Mouse (Mus musculus): ENCODE measurements around the gene Cd82. TPM values are rescaled to one million over a fixed set of nuclear protein-coding genes. Genes with fewer than 3 reads are reported as not detected.

Gene Cd82
- polyA plus RNA-seq, 1 experiment from 2014 or later = 6.2 TPM

DNA sequence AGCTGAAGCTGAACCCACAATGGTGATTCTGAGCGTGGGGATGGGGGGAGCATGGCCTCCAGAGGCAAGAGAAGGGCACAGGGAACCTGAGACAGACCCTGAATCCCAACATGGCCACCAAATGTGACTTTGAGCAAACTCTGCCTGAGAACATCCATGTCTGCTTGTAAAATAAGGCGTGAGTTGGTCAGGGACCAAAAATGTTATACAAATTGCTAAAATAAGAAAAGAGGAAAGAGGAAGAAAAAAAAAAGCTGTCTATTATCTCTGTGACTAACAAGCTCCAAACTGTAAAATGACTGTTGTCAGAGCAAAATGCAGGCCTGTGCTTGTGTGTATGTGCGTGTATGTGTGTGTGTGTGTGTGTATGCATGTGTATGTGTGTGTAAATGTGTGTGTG lies 30.6 kb upstream of the Cd82 start:
- Histone ChIP-seq H3K27ac (ENCODE audit: low read depth, low read length) (no peak overlapping the region), H3K4me2 (replicated peaks; ENCODE audit: low read depth, low read length) (no peak overlapping the region), H3K4me1 (replicated peaks; ENCODE audit: control insufficient read depth, insufficient read depth, low read length) (peaks cover 2% of the 10 kb centered on the region; the same call in 1 of the 2 replicates), H3K27me3 (ENCODE audit: control insufficient read depth, insufficient read depth, low read length) (no peaks in the 10 kb centered on the region), H3K9ac (ENCODE audit: low read depth, low read length) (no peak overlapping the region), H3K36me3 (ENCODE audit: control insufficient read depth, insufficient read depth, low read length) (no peaks in the 10 kb centered on the region), H3K9me3 (ENCODE audit: control insufficient read depth, low read length) (no peaks in the 10 kb centered on the region), H3K4me3 (ENCODE audit: low read depth, low read length) (no peak overlapping the region)
- whole genome bisulfite sequencing = 76% methylated on average over 3 of the region's 3 CpGs
- DNase-seq (ENCODE audit: low spot score) (no peak), ATAC-seq (ENCODE audit: low FRiP score) (no peak)

DNA sequence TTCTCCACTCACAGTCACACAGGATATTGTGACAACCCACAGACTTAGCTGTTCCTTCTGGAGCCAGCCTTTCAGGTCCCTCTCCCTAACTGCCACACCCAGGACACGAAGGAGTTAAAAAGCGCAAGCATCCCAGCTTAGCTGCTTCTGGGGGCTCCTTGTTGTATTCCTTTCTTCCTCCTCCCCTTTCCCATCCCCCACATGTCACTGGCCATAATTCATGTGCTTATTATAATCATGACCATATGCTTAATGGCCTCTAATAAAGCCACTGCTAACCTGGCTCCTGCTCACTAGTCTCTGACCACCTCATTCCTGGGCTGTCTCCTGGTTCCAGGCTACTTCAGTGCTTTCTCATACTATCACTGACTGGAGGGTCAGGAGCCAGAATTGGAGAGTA lies 27.6 kb upstream of the Cd82 start:
- 81% methylated on average over 2 of the region's 2 CpGs for WGBS
- H3K27ac ChIP-seq (ENCODE audit: low read depth, low read length) = no peak overlapping the region

DNA sequence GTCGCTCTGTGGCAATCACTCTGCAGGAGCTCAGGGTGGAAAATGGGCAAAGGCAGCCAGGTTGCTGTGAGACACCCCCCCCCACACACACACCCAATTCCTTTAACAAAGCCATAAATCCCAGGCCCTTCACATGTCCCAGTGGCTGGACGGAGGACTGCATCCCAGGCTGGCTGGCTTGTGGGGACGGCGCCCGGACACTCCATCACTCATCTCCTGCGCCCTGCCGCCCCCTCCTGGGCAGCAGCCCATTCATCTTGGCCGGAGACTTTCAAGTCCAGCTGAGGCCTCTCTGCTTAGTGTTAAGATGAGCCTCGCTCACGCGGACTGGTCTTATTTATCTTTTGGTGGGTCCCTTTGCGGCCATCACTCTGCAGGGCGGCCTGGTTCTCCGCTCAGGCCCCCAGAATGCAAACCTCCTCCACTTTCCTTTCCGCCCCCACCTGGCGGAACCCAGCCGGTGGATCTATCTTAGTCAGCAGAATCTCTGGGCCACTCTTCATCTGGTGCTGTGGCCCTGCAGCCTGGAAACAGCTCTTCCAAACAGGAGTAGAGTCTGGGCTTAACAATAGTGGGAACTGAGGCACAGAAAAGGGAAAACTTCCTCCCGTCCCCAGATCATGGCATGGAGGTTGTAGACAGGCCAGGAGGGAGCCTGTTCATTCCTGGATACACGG lies 26.1 kb upstream of the Cd82 start:
- no peak overlapping the region for H3K4me3 ChIP-seq (ENCODE audit: low read depth, low read length)
- no peaks in the 10 kb centered on the region for H3K36me3 ChIP-seq (ENCODE audit: control insufficient read depth, insufficient read depth, low read length)
- WGBS = 28% methylated on average over 19 of the region's 19 CpGs
- ATAC-seq (ENCODE audit: low FRiP score) (peak; percentile 75), DNase-seq (ENCODE audit: low spot score) (peak; percentile 68)
- no peak overlapping the region for H3K4me2 ChIP-seq (replicated peaks; ENCODE audit: low read depth, low read length)
- no peak overlapping the region for H3K27ac ChIP-seq (ENCODE audit: low read depth, low read length)
- H3K27me3 ChIP-seq (ENCODE audit: control insufficient read depth, insufficient read depth, low read length) = no peaks in the 10 kb centered on the region
- H3K9ac ChIP-seq (ENCODE audit: low read depth, low read length) = no peak overlapping the region
- H3K9me3 ChIP-seq (ENCODE audit: control insufficient read depth, low read length) = no peaks in the 10 kb centered on the region
- H3K4me1 ChIP-seq (replicated peaks; ENCODE audit: control insufficient read depth, insufficient read depth, low read length) = peaks cover 2% of the 10 kb centered on the region; the same call in 1 of the 2 replicates

More for the DNA sequence above, 27.6 kb upstream of the Cd82 start:
- H3K36me3 ChIP-seq (ENCODE audit: control insufficient read depth, insufficient read depth, low read length) = no peaks in the 10 kb centered on the region
- H3K9ac ChIP-seq (ENCODE audit: low read depth, low read length) = no peak overlapping the region
- DNase-seq (ENCODE audit: low spot score) (no peak), ATAC-seq (ENCODE audit: low FRiP score) (no peak)
- no peak overlapping the region for H3K4me2 ChIP-seq (replicated peaks; ENCODE audit: low read depth, low read length)
- peaks cover 2% of the 10 kb centered on the region; the same call in 1 of the 2 replicates for H3K4me1 ChIP-seq (replicated peaks; ENCODE audit: control insufficient read depth, insufficient read depth, low read length)
- H3K4me3 ChIP-seq (ENCODE audit: low read depth, low read length) = no peak overlapping the region
- no peaks in the 10 kb centered on the region for H3K9me3 ChIP-seq (ENCODE audit: control insufficient read depth, low read length)
- H3K27me3 ChIP-seq (ENCODE audit: control insufficient read depth, insufficient read depth, low read length) = no peaks in the 10 kb centered on the region

DNA sequence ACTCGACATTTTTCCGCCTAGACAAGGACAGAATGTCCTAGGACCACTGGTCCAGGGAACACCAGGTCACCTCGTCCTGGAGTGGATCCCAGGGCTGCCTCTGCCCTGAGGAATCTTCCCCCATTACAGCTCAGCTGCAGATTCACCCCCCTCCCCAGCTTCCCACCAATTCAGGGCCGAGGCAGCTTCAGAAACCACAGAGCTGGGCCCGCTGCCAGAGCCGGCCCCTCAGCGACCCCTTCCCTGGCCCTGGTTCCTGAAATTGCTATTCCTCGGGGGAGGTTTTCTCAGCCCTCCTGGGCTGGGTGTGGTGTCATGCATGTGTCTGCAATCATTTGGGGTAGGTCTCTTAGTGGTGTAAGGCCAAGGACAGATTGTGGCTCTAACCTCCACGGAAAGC lies 22.5 kb upstream of the Cd82 start:
- 59% methylated on average over 9 of the region's 9 CpGs for WGBS
- H3K4me1 ChIP-seq (replicated peaks; ENCODE audit: control insufficient read depth, insufficient read depth, low read length) = peaks cover 2% of the 10 kb centered on the region
- H3K4me3 ChIP-seq (ENCODE audit: low read depth, low read length) = no peak overlapping the region
- DNase-seq (ENCODE audit: low spot score) (no peak), ATAC-seq (ENCODE audit: low FRiP score) (no peak)
- H3K9ac ChIP-seq (ENCODE audit: low read depth, low read length) = no peak overlapping the region
- no peaks in the 10 kb centered on the region for H3K27me3 ChIP-seq (ENCODE audit: control insufficient read depth, insufficient read depth, low read length)
- no peak overlapping the region for H3K27ac ChIP-seq (ENCODE audit: low read depth, low read length)
- H3K9me3 ChIP-seq (ENCODE audit: control insufficient read depth, low read length) = no peaks in the 10 kb centered on the region
- H3K36me3 ChIP-seq (ENCODE audit: control insufficient read depth, insufficient read depth, low read length) = no peaks in the 10 kb centered on the region
- no peak overlapping the region for H3K4me2 ChIP-seq (replicated peaks; ENCODE audit: low read depth, low read length)

DNA sequence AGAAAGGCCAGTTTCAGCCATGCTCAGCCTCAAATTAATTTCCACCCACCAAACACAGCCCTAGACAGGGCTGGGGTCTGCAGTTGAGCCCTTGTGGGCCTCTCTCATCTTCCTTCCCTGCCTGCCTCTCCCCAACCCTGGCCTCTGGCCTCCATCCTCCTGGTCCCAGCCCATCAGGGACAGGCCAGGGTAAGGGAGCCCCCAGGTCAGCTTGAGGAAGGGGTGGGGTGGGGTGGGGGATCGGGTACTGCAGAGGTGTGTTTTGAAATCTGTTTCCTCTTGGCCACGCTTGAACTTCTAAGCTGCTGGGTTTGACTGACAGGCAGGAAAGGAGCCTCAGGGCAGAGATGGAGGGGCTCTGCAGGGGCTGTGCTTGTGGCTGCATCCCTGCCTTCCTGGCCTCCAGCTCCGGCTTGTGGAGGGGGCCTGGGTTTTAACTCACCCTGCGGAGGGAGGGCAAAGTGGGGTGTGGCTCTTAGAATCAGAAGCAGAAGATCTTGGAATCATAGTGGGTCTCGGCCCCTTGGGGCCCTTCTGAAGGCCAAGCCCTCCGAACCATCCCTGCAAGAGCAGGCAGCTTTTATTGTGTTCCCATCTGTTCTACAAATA lies 19.2 kb upstream of the Cd82 start:
- no peaks in the 10 kb centered on the region for H3K36me3 ChIP-seq (ENCODE audit: control insufficient read depth, insufficient read depth, low read length)
- H3K4me2 ChIP-seq (replicated peaks; ENCODE audit: low read depth, low read length) = no peak overlapping the region
- H3K27ac ChIP-seq (ENCODE audit: low read depth, low read length) = no peak overlapping the region
- no peaks in the 10 kb centered on the region for H3K27me3 ChIP-seq (ENCODE audit: control insufficient read depth, insufficient read depth, low read length)
- no peaks in the 10 kb centered on the region for H3K9me3 ChIP-seq (ENCODE audit: control insufficient read depth, low read length)
- H3K4me3 ChIP-seq (ENCODE audit: low read depth, low read length) = no peak overlapping the region
- no peak overlapping the region for H3K9ac ChIP-seq (ENCODE audit: low read depth, low read length)
- H3K4me1 ChIP-seq (replicated peaks; ENCODE audit: control insufficient read depth, insufficient read depth, low read length) = no peaks in the 10 kb centered on the region; the same call in none of the 2 replicates
- 48% methylated on average over 6 of the region's 6 CpGs for WGBS
- ATAC-seq (ENCODE audit: low FRiP score) (no peak), DNase-seq (ENCODE audit: low spot score) (no peak)

DNA sequence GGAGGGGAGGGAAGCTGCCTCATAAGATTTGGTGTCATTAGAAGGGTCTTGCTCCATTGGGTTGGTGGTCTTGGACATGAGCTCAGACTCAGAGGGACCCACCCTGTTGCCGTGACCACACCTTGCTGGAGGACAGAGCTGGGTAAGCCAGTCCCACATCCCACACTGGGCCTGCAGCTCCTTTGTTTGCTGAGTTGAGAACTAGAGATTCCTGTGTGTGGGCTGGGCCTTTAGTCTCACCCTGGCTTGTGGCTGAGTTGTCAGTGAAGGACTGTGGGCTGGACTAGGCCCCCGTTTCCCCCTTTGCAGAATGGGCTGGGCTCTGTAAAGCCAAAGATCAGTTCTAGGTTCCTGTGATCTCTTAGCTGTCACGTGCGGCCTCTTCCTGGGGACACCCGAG lies 15.8 kb upstream of the Cd82 start:
- peaks cover 4% of the 10 kb centered on the region; the same call in 1 of the 2 replicates for H3K27me3 ChIP-seq (ENCODE audit: control insufficient read depth, insufficient read depth, low read length)
- no peak overlapping the region for H3K4me3 ChIP-seq (ENCODE audit: low read depth, low read length)
- H3K9me3 ChIP-seq (ENCODE audit: control insufficient read depth, low read length) = no peaks in the 10 kb centered on the region
- no peak overlapping the region for H3K4me2 ChIP-seq (replicated peaks; ENCODE audit: low read depth, low read length)
- H3K4me1 ChIP-seq (replicated peaks; ENCODE audit: control insufficient read depth, insufficient read depth, low read length) = no peaks in the 10 kb centered on the region; the same call in none of the 2 replicates
- H3K27ac ChIP-seq (ENCODE audit: low read depth, low read length) = no peak overlapping the region
- ATAC-seq (ENCODE audit: low FRiP score) (no peak), DNase-seq (ENCODE audit: low spot score) (no peak)
- 77% methylated on average over 5 of the region's 5 CpGs for WGBS
- H3K9ac ChIP-seq (ENCODE audit: low read depth, low read length) = no peak overlapping the region
- H3K36me3 ChIP-seq (ENCODE audit: control insufficient read depth, insufficient read depth, low read length) = no peaks in the 10 kb centered on the region

DNA sequence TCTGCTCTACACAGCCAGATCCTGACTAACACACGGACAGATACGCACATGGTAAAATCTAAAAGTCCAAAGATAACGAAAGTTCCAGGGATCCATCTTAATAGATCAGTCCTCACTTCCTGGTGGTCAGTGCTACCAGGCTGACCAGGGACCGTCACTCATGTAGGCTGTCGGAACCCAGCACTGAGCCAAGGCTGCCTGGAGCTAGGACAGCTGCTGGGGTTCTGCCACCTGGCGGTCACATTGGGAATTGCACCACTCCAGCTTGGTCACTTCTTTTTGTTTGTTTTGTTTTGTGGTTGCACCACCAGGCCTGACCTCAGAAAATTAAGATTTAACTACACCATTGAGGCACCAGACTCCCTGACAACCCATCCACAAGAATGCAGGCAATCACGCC lies 14.6 kb upstream of the Cd82 start:
- H3K36me3 ChIP-seq (ENCODE audit: control insufficient read depth, insufficient read depth, low read length) = no peaks in the 10 kb centered on the region
- peaks cover 4% of the 10 kb centered on the region; the same call in 1 of the 2 replicates for H3K27me3 ChIP-seq (ENCODE audit: control insufficient read depth, insufficient read depth, low read length)
- no peaks in the 10 kb centered on the region; the same call in none of the 2 replicates for H3K4me1 ChIP-seq (replicated peaks; ENCODE audit: control insufficient read depth, insufficient read depth, low read length)
- H3K4me2 ChIP-seq (replicated peaks; ENCODE audit: low read depth, low read length) = no peak overlapping the region
- H3K9me3 ChIP-seq (ENCODE audit: control insufficient read depth, low read length) = no peaks in the 10 kb centered on the region
- no peak overlapping the region for H3K4me3 ChIP-seq (ENCODE audit: low read depth, low read length)
- no peak overlapping the region for H3K9ac ChIP-seq (ENCODE audit: low read depth, low read length)
- WGBS = 46% methylated on average over 7 of the region's 7 CpGs
- no peak overlapping the region for H3K27ac ChIP-seq (ENCODE audit: low read depth, low read length)
- no peak for ATAC-seq (ENCODE audit: low FRiP score)
- DNase-seq (ENCODE audit: low spot score) = peak; percentile 81

DNA sequence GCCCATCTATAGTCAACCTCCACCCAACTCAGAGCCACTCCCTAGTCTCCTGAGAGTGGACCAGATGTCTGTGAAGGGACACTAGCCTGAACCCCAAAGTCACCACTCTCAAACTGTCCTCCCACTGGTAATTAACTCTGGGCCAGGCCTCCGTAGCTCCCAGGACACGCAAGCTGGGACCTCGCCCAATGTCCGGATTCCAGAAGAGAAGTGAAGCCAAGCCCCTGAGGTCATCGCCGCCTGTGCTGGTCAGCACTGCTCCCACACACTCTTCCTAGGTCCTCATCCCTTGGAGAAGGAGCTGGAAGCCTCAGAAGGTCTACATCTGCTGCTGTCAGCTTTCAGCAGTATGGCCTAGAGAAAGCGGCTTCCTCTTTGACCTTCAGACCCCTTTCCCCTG lies 13.5 kb upstream of the Cd82 start:
- Histone ChIP-seq H3K4me2 (replicated peaks; ENCODE audit: low read depth, low read length) (no peak overlapping the region), H3K9ac (ENCODE audit: low read depth, low read length) (no peak overlapping the region), H3K27ac (ENCODE audit: low read depth, low read length) (no peak overlapping the region), H3K9me3 (ENCODE audit: control insufficient read depth, low read length) (no peaks in the 10 kb centered on the region), H3K27me3 (ENCODE audit: control insufficient read depth, insufficient read depth, low read length) (peaks cover 4% of the 10 kb centered on the region; the same call in 1 of the 2 replicates), H3K4me1 (replicated peaks; ENCODE audit: control insufficient read depth, insufficient read depth, low read length) (no peaks in the 10 kb centered on the region), H3K4me3 (ENCODE audit: low read depth, low read length) (no peak overlapping the region), H3K36me3 (ENCODE audit: control insufficient read depth, insufficient read depth, low read length) (no peaks in the 10 kb centered on the region)
- no peak for DNase-seq (ENCODE audit: low spot score)
- 86% methylated on average over 7 of the region's 7 CpGs for WGBS
- no peak for ATAC-seq (ENCODE audit: low FRiP score)

DNA sequence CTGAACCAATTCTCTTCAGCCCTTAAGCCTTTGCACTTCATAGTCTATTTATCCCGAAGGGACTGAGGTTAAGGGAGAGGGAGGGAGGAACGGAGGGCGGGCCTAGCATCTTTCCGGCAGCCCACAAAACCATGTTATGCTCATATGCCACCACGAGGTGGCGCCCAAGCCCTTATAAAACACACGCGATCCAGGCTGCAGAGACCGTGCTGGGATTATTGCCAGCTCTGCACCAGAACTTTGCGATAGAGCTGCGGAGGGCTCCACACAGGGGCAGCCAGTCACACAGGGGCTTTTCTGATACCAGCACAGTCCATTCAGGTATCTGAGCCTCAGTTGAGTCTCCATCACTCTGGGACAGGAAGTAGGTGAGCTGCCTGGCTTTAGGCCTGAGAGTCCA lies 12.1 kb upstream of the Cd82 start:
- Histone ChIP-seq H3K4me3 (ENCODE audit: low read depth, low read length) (no peak overlapping the region), H3K27ac (ENCODE audit: low read depth, low read length) (no peak overlapping the region), H3K4me2 (replicated peaks; ENCODE audit: low read depth, low read length) (no peak overlapping the region), H3K36me3 (ENCODE audit: control insufficient read depth, insufficient read depth, low read length) (no peaks in the 10 kb centered on the region), H3K27me3 (ENCODE audit: control insufficient read depth, insufficient read depth, low read length) (peaks cover 4% of the 10 kb centered on the region; the same call in 1 of the 2 replicates), H3K9me3 (ENCODE audit: control insufficient read depth, low read length) (no peaks in the 10 kb centered on the region), H3K9ac (ENCODE audit: low read depth, low read length) (no peak overlapping the region), H3K4me1 (replicated peaks; ENCODE audit: control insufficient read depth, insufficient read depth, low read length) (0 out of 2 replicates have a peak, but pooled peaks cover 2% of the 10 kb centered on the region)
- DNase-seq (ENCODE audit: low spot score) (peak; percentile 95), ATAC-seq (ENCODE audit: low FRiP score) (peak; percentile 61; the same call in 1 of the 2 replicates)
- WGBS = 2% methylated on average over 11 of the region's 11 CpGs
